Mouse (Mus musculus) limb, embryonic 12.5 days (tissue): ENCODE results near the gene Syce1l. TPM values are rescaled to one million over a fixed set of nuclear protein-coding genes. Genes with fewer than 3 reads are reported as not detected.

Source experiments
- ATAC-seq: fragments of 200-750 bp; cut with Nextera tagmentation; 2 replicates; pipeline ENCODE4 v1.8.0; 2017; ENCODE audit warnings: low read depth, moderate TSS enrichment; ENCODE audit not compliant: insufficient number of reproducible peaks, insufficient read depth, low FRiP score, low TSS enrichment
- H3K27ac ChIP-seq: fragments of 300-500 bp; sonication (generic); 2 replicates; pipeline ENCODE4 v1.5.1; 2016; ENCODE audit warnings: mild to moderate bottlenecking, moderate library complexity
- H3K27me3 ChIP-seq: fragments of 300-500 bp; sonication (generic); 2 replicates; pipeline ENCODE4 v1.6.1; 2016; ENCODE audit warnings: mild to moderate bottlenecking, moderate library complexity
- H3K36me3 ChIP-seq: fragments of 300-500 bp; sonication (generic); 2 replicates; pipeline ENCODE4 v1.6.1; 2016; ENCODE audit warnings: mild to moderate bottlenecking, moderate library complexity
- H3K4me1 ChIP-seq: fragments of 300-500 bp; sonication (generic); replicated peaks from 2 replicates; pipeline ENCODE4 v1.6.1; 2016
- H3K4me2 ChIP-seq: fragments of 300-500 bp; sonication (generic); 2 replicates; pipeline ENCODE4 v1.6.1; 2016; ENCODE audit warnings: mild to moderate bottlenecking, moderate library complexity
- H3K4me3 ChIP-seq: fragments of 300-500 bp; sonication (generic); replicated peaks from 2 replicates; pipeline ENCODE4 v1.5.1; 2016; ENCODE audit warnings: mild to moderate bottlenecking
- H3K9ac ChIP-seq: fragments of 300-500 bp; sonication (generic); replicated peaks from 2 replicates; pipeline ENCODE4 v1.6.1; 2016; ENCODE audit warnings: mild to moderate bottlenecking, moderate library complexity
- H3K9me3 ChIP-seq: fragments of 300-500 bp; sonication (generic); 2 replicates; pipeline ENCODE4 v1.6.1; 2016; ENCODE audit warnings: mild to moderate bottlenecking, moderate library complexity
- WGBS: fragments of 180-500 bp; shearing (Covaris S2); methylation state at CpG from one replicate; pipeline ENCODE4 v1.1.7; 2016; 5-methylcytosine and 5-hydroxymethylcytosine counted together
- polyA plus RNA-seq: library from polyadenylated mRNA; unstranded; fragments of >200 nt; fragmentation: Nextera tagmentation; extraction: Ambion mirVana; gene quantifications from 2 replicates; pipeline ENCODE4 v1.2.1, GENCODE M21; 2016

Syce1l gene
- polyA plus RNA-seq, 1 experiment from 2014 or later: not detected

- no peaks in the 10 kb centered on the region for H3K36me3 ChIP-seq
- no peaks in the 10 kb centered on the region for H3K9me3 ChIP-seq
- ATAC-seq: no peak
- 78% methylated on average over 3 of the region's 3 CpGs for WGBS
- H3K27ac ChIP-seq: no peak overlapping the region
- H3K27me3 ChIP-seq: peaks cover 36% of the 10 kb centered on the region; the same call in 1 of the 2 replicates
- H3K4me2 ChIP-seq: no peak overlapping the region
- 0 out of 2 replicates have a peak, but pooled peaks cover 4% of the 10 kb centered on the region for H3K4me1 ChIP-seq
- no peak overlapping the region for H3K9ac ChIP-seq
- no peak overlapping the region for H3K4me3 ChIP-seq
These were observed 31.6 kb downstream of the Syce1l start for GRCm38 (mm10) chr8:113674611-113675010.

DNA sequence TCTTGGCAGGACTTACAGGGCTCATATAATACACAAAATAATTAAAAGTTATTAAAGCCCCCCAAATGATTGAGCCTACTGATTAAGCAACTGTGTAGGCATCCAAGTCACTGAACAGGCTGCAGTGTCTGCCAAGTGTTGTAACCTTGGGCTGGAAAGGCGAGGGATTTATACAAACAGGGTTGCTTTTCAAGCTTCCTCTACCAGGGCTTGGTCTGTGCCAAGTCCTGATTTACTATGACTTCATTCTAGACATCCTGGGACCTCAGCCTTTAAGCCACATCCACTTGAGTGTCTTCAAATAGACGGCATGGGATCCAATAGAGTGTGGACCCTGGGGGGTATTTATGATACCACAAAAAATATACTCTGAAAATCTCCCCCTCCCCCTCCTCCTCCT is 32.3 kb downstream of the Syce1l start:
- no peaks in the 10 kb centered on the region for H3K9me3 ChIP-seq
- no peak for ATAC-seq
- WGBS: 77% methylated on average over 2 of the region's 2 CpGs

DNA sequence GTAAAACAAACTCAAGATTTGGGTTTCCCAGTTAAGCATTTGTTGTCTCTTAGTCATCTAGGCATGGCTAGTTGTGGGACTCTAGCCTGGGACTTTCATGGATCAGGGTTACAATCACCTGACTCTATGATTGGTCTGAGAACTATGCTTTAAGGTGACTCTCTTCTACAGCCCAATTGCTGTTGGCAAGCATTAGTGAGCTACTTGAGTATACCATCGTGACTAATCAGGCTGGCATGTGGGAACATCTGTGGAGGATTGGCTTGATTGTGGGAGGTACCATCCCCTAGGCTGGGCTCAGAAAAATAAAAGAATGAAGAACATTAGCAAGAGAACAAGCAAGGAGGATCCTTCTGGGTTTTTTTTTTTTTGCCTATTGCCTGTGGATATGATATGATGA is 33.8 kb downstream of the Syce1l start:
- no peak overlapping the region for H3K9ac ChIP-seq
- peaks cover 24% of the 10 kb centered on the region; the same call in 1 of the 2 replicates for H3K27me3 ChIP-seq
- no peaks in the 10 kb centered on the region for H3K9me3 ChIP-seq
- H3K4me2 ChIP-seq: no peak overlapping the region
- no peak for ATAC-seq
- H3K4me3 ChIP-seq: no peak overlapping the region
- 0 out of 2 replicates have a peak, but pooled peaks cover 4% of the 10 kb centered on the region for H3K4me1 ChIP-seq
- H3K36me3 ChIP-seq: no peaks in the 10 kb centered on the region
- H3K27ac ChIP-seq: no peak overlapping the region
- WGBS: 84% methylated on average over 1 of the region's 1 CpGs

More for the DNA sequence above, 32.3 kb downstream of the Syce1l start:
- peaks cover 29% of the 10 kb centered on the region; the same call in 1 of the 2 replicates for H3K27me3 ChIP-seq
- 0 out of 2 replicates have a peak, but pooled peaks cover 4% of the 10 kb centered on the region for H3K4me1 ChIP-seq
- no peaks in the 10 kb centered on the region for H3K36me3 ChIP-seq
- H3K27ac ChIP-seq: no peak overlapping the region
- no peak overlapping the region for H3K9ac ChIP-seq
- no peak overlapping the region for H3K4me3 ChIP-seq
- H3K4me2 ChIP-seq: no peak overlapping the region

- H3K4me1 ChIP-seq: no peaks in the 10 kb centered on the region
- H3K27ac ChIP-seq: no peak overlapping the region
- no peak for ATAC-seq
- no peaks in the 10 kb centered on the region for H3K9me3 ChIP-seq
- 72% methylated on average over 3 of the region's 3 CpGs for WGBS
- H3K9ac ChIP-seq: no peak overlapping the region
- no peaks in the 10 kb centered on the region for H3K36me3 ChIP-seq
- H3K4me3 ChIP-seq: no peak overlapping the region
- no peak overlapping the region for H3K4me2 ChIP-seq
- 0 out of 2 replicates have a peak, but pooled peaks cover 13% of the 10 kb centered on the region for H3K27me3 ChIP-seq
These were observed 36.3 kb downstream of the Syce1l start for GRCm38 (mm10) chr8:113679361-113679760.

- H3K9ac ChIP-seq: no peak overlapping the region
- H3K27me3 ChIP-seq: peaks cover 8% of the 10 kb centered on the region
- H3K9me3 ChIP-seq: no peaks in the 10 kb centered on the region
- no peak overlapping the region for H3K4me3 ChIP-seq
- no peaks in the 10 kb centered on the region for H3K36me3 ChIP-seq
- H3K4me2 ChIP-seq: no peak overlapping the region
- no peak for ATAC-seq
- peaks cover 18% of the 10 kb centered on the region for H3K4me1 ChIP-seq
- 70% methylated on average over 17 of the region's 17 CpGs for WGBS
- no peak overlapping the region for H3K27ac ChIP-seq
These were observed 45.0 kb downstream of the Syce1l start for GRCm38 (mm10) chr8:113687889-113688542.

DNA sequence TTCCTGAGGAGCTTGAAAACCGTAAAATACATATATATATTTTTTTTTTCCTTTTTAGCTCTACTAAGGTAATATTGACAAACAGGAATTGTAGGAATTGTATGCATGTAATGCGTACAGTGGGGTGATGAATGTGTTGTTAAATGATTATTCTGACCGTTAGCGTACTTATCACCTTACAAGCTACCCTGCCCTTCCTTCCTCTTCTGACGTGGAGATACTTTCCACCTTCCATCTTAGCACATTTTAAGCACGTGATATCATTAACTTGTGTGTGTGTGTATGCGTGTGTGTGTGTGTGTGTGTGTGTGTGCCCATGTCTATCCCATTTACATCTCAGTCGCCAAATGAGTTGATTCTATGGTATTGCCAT is 45.5 kb downstream of the Syce1l start:
- WGBS: 76% methylated on average over 8 of the region's 8 CpGs
- peaks cover 11% of the 10 kb centered on the region for H3K27me3 ChIP-seq
- peaks cover 18% of the 10 kb centered on the region for H3K4me1 ChIP-seq
- H3K27ac ChIP-seq: no peak overlapping the region
- no peak for ATAC-seq
- H3K9me3 ChIP-seq: no peaks in the 10 kb centered on the region
- H3K4me2 ChIP-seq: no peak overlapping the region
- no peak overlapping the region for H3K4me3 ChIP-seq
- no peaks in the 10 kb centered on the region for H3K36me3 ChIP-seq
- no peak overlapping the region for H3K9ac ChIP-seq

DNA sequence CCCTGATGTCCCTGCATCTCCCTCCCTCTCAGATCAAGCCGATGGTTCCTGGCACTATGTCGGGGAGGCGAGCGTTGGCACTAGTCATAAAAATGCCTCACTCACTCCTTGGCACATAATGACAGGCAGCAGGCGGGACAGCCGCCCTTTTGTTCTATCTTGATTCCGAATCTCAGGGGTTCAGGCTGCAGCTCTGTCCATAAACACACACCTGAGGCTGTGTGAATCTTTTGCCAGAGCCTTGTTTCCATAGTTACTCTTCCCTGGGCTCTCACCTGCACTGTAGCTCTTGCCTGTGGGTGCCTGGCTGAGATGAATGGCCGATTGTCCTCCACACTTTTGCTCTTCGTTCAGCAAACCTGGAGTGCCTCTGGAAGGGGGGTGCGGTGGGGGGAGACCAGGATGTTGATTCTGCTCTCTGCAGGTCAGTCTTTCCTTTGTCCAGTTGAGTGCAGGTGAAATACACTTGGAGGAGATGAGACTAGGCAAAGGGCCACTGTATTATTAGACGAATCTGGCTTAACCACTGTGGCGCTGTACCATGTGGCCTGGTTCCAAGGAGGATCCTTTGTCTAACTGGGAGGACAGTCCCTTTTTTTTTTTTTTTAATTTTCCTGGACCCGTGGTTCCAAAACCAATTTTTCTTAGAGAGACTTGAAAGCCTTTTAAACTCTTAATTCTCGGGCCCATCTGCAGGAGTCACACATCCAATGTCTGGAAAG is 48.8 kb downstream of the Syce1l start:
- Histone ChIP-seq H3K4me1 (peaks cover 18% of the 10 kb centered on the region), H3K4me2 (peak overlapping the region; percentile 17), H3K9ac (no peak overlapping the region), H3K9me3 (no peaks in the 10 kb centered on the region), H3K4me3 (no peak overlapping the region), H3K27me3 (peaks cover 17% of the 10 kb centered on the region), H3K27ac (0 out of 2 replicates have a peak overlapping the region, but pooled peaks have one; percentile 18), H3K36me3 (no peaks in the 10 kb centered on the region)
- no peak for ATAC-seq
- WGBS: 43% methylated on average over 14 of the region's 14 CpGs

- H3K9ac ChIP-seq: no peak overlapping the region
- no peaks in the 10 kb centered on the region for H3K36me3 ChIP-seq
- no peak overlapping the region for H3K27ac ChIP-seq
- 79% methylated on average over 7 of the region's 7 CpGs for WGBS
- H3K4me3 ChIP-seq: no peak overlapping the region
- ATAC-seq: no peak
- no peaks in the 10 kb centered on the region for H3K4me1 ChIP-seq
- no peak overlapping the region for H3K4me2 ChIP-seq
- H3K9me3 ChIP-seq: no peaks in the 10 kb centered on the region
- peaks cover 66% of the 10 kb centered on the region for H3K27me3 ChIP-seq
These were observed 62.0 kb downstream of the Syce1l start for GRCm38 (mm10) chr8:113704968-113705367.

Other genes with a start within 250 kb of the Syce1l start
- gene Mon1b, start 7.6 kb upstream of the Syce1l start, polyA plus RNA-seq: 4.5 and 6.2 TPM in 2 replicates
- gene Adamts18, start 205.5 kb downstream of the Syce1l start, polyA plus RNA-seq: 5.6 and 6.3 TPM in 2 replicates